Mouse (Mus musculus) T-cell, adult 2 months (primary cell): ENCODE measurements at regions not wholly inside any gene's neighbourhood (a gene's known extent, or its start where the extent isn't known, plus 50 kb on each side); places are given as distances from the start of the nearest gene placed in this dataset.
A peak's percentile ranks its signal among the peaks of the same experiment; 100 is the strongest.
"Not testable (repeated sequence)": the region's sequence is repeated elsewhere in the genome, so short reads cannot be mapped to it uniquely, and the experiment has no call there.

Source experiments
- DNase-seq: peaks from one replicate; pipeline ENCODE4 v3.0.0; 2022; ENCODE audit warnings: low spot score

GRCm38 (mm10) chr13:3035291-3035690 lies 502.6 kb upstream of the Gdi2 start:
- DNase-seq = not testable (repeated sequence)

DNA sequence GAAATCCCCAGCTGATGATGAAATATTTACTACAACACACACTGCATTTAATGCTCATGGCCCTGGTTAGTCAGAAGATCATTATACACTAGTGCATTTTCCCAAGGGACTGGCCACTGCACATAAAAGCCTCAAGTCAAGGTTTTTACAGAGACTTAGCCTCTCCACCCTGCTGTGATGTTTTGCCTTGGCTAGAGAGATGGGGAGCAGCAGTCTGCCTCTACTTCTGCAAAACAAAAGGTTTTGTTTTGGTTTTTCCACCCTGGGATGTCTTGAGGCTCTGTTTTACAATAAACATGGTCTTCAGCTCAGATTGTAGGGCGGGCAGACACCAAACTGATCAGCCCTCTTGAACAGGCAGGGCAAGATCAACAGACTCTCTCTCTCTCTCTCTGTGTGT lies 500.9 kb upstream of the Gdi2 start:
- DNase-seq = peak; percentile 1

DNA sequence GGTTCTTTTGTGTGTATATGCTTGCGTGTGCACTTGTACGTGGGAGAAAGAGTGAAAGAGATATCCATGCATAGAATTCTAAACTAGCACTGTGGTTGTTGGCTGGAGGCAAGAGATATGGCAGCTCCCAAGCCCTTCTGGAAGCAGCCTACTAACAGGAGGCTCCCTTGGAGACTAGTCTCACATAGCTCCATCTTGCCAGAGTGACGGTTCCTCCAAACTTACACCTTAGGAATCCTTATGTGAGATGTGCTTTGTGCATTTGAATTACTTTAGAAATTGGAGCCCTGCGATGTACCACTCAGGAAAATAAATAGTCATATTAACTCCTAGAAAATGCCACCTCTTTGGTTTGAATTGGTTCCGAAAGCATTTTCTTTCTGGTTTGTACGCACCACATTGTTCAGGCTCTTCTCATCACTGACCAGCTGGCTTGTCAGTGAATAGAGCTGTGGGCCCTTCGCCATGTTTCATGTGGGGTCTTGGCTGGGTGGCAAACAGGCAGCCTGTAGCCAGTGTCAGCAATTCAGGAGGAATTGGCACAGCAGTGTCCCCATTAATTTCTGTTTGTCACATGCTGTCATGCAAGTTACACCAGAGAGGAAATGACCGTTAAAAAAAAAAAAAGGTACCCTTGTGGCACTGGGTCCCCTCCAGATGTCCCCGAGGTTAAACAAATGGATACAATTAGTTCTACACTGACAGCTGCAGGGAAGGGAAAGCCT lies 491.3 kb upstream of the Gdi2 start:
- DNase-seq = not testable (repeated sequence)

GRCm38 (mm10) chr13:3083480-3083879 lies 454.4 kb upstream of the Gdi2 start:
- not testable (repeated sequence) for DNase-seq

DNA sequence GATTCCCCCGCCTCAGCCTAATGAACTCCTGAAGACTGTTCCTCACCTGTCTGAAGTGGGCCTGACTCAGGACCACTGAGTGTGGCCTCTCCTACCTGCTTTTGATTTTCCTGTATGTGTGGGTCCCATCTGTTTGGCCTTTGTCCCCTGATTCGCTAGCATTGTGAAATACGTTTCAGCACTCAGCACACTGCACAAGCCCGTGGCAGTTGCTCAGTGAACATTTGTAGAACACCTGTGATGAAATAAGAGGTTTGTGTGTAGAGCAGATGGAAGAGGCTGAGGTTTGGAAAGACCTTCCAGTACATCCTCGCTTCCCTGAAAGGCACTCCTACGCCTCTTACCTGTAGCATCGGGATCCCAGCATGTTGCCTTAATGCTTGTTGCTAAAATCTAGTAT lies 447.9 kb upstream of the Gdi2 start:
- not testable (repeated sequence) for DNase-seq

DNA sequence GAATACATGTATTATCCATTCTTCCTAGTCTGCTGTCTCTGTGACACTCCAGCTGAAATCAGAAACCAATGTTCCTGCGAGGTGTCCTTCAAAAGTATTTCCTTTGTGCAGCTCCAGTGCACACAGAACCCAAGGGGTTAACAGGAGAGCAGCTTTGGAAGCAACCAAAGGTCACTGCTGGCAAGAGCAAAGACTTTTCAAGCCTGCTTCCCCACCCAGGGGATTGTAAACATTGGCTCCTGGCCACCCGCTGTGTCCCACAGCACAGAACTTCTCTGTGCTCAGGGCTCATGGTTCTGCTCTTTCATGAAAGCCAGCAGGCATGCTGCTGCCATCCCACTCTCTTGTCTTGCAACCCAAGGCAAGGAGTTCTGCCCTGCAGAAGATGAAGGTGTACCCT lies 431.3 kb upstream of the Gdi2 start:
- not testable (repeated sequence) for DNase-seq

- not testable (repeated sequence) for DNase-seq
These were observed 409.7 kb upstream of the Gdi2 start for GRCm38 (mm10) chr13:3128150-3128549.

DNA sequence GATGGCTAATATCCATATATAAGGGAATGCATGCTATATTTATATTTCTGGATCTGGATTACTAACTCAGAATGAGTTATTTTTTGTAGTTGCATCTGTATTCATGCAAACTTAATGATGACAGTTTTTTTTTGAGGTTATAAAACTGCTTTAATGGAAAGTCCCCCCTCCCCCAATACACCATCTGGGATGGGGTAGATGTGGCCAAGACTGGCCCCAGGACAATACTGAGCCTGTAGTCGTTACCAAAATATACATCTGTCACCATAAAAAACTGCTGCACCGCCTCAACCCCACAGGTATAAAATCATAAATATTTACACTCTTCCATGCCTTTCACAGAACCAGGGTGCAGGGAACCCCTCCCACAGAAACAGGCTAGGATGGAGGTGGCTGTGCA lies 400.6 kb upstream of the Gdi2 start:
- DNase-seq = not testable (repeated sequence)

DNA sequence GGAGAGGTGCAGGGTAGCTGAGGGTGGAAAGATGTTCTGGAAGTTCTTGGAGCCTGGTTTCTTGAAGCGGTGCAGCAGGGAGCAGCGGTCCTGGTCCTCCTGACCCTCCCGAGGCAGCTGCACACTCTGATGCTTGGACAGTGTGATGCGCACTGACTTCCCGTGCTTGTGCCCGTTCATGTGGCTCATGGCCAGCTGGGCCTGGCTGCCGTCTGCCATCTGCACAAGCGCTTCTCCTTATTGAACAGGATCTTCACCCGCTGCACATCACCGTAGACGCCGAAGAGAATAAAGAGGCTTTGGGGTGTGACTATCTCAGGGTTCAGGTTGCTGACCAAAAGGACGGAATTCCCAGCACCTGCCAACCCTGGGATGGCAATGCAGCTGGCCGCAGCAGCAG lies 399.2 kb upstream of the Gdi2 start:
- DNase-seq = no peak

DNA sequence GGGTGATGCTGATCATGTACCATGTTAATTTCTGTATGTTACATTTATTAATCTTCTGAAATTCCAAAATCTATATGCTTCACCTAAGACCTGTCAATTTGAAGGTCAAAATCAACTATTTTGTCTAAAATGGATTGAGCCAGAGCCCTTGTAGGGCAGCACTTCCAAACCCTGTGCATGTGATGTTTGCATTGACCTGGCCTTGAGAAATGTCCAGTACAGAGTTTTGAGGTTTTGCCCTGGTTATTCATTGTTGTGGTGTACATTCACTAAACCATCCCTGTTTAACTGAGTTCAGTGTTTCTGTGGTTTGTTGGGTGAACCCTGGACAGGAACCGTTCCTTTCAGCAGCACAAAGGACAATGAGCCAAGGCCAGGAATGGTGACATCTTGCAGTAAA lies 392.4 kb upstream of the Gdi2 start:
- not testable (repeated sequence) for DNase-seq
